Mouse (Mus musculus): ENCODE results near the gene Polr2e.
"Not testable (repeated sequence)": the region's sequence is repeated elsewhere in the genome, so short reads cannot be mapped to it uniquely, and the experiment has no call there.

Polr2e gene

GRCm38 (mm10) chr10:80057683-80058326, 18.2 kb upstream of the Polr2e start:
- in situ Hi-C loops (cut with MboI; ENCODE audit: unreplicated experiment in 2 of 2): loop anchor here in 1 of 2 experiments (5.0 kb wide), 1 partner anchor 71 kb away; the partner anchor contains the start of gene Cnn2

- in situ Hi-C loops (cut with MboI; ENCODE audit: unreplicated experiment in 2 of 2): loop anchor here in 1 of 2 experiments (5.0 kb wide), 1 partner anchor 70 kb away; the partner anchor contains the start of gene Cnn2
Measured at GRCm38 (mm10) chr10:80056976-80057682, 17.5 kb upstream of the Polr2e start.

GRCm38 (mm10) chr10:80056506-80056905, 16.9 kb upstream of the Polr2e start:
- in situ Hi-C loops (cut with MboI; ENCODE audit: unreplicated experiment in 2 of 2): loop anchor here in 1 of 2 experiments (5.0 kb wide), 1 partner anchor 69 kb away; the partner anchor contains the start of gene Cnn2

GRCm38 (mm10) chr10:80055891-80056290, 16.3 kb upstream of the Polr2e start:
- in situ Hi-C loops (cut with MboI; ENCODE audit: unreplicated experiment in 2 of 2): loop anchor here in 1 of 2 experiments (5.0 kb wide), 1 partner anchor 69 kb away; the partner anchor contains the start of gene Cnn2

GRCm38 (mm10) chr10:80055364-80055763, 15.8 kb upstream of the Polr2e start:
- in situ Hi-C loops (cut with MboI; ENCODE audit: unreplicated experiment in 2 of 2): loop anchor here in 1 of 2 experiments (5.0 kb wide), 1 partner anchor 68 kb away; the partner anchor contains the start of gene Cnn2

- in situ Hi-C loops (cut with MboI; ENCODE audit: unreplicated experiment in 2 of 2): loop anchor here in 1 of 2 experiments (5.0 kb wide), 2 partner anchors 57 to 68 kb away; partner anchors contain the start of gene Cnn2
Measured at GRCm38 (mm10) chr10:80054911-80055310, 15.3 kb upstream of the Polr2e start.

GRCm38 (mm10) chr10:80053831-80054815, 14.5 kb upstream of the Polr2e start:
- in situ Hi-C loops (cut with MboI; ENCODE audit: unreplicated experiment in 2 of 2): loop anchor here in 1 of 2 experiments (5.0 kb wide), 1 partner anchor 58 kb away; no protein-coding TSS in a partner anchor

GRCm38 (mm10) chr10:80053259-80053780, 13.7 kb upstream of the Polr2e start:
- in situ Hi-C loops (cut with MboI; ENCODE audit: unreplicated experiment in 2 of 2): loop anchor here in 1 of 2 experiments (5.0 kb wide), 1 partner anchor 59 kb away; no protein-coding TSS in a partner anchor

GRCm38 (mm10) chr10:80052374-80052764, 12.8 kb upstream of the Polr2e start:
- in situ Hi-C loops (cut with MboI; ENCODE audit: unreplicated experiment in 2 of 2): loop anchor here in 1 of 2 experiments (5.0 kb wide), 1 partner anchor 60 kb away; no protein-coding TSS in a partner anchor

- in situ Hi-C loops (cut with MboI; ENCODE audit: unreplicated experiment in 2 of 2): loop anchor here in 1 of 2 experiments (5.0 kb wide), 1 partner anchor 61 kb away; no protein-coding TSS in a partner anchor
Measured at GRCm38 (mm10) chr10:80051618-80052373, 12.2 kb upstream of the Polr2e start.

- in situ Hi-C loops (cut with MboI; ENCODE audit: unreplicated experiment in 2 of 2): loop anchor here in 1 of 2 experiments (5.0 kb wide), 1 partner anchor 61 kb away; no protein-coding TSS in a partner anchor
Measured at GRCm38 (mm10) chr10:80050885-80051617, 11.5 kb upstream of the Polr2e start.

GRCm38 (mm10) chr10:80050244-80050643, 10.6 kb upstream of the Polr2e start:
- in situ Hi-C loops (cut with MboI; ENCODE audit: unreplicated experiment in 2 of 2): loop anchor here in 1 of 2 experiments (5.0 kb wide), 1 partner anchor 62 kb away; no protein-coding TSS in a partner anchor

- in situ Hi-C loops (cut with MboI; ENCODE audit: unreplicated experiment in 2 of 2): no loop called here
Measured at GRCm38 (mm10) chr10:80048834-80049233, 9.2 kb upstream of the Polr2e start.

GRCm38 (mm10) chr10:80048396-80048795, 8.8 kb upstream of the Polr2e start:
- in situ Hi-C loops (cut with MboI; ENCODE audit: unreplicated experiment in 2 of 2): no loop called here

GRCm38 (mm10) chr10:80047041-80047565, 7.5 kb upstream of the Polr2e start, which contains the start of gene Gpx4:
Gpx4 (plus strand) TSS chr10:80047166.
- in situ Hi-C loops (cut with MboI; ENCODE audit: unreplicated experiment in 2 of 2): no loop called here

- in situ Hi-C loops (cut with MboI; ENCODE audit: unreplicated experiment in 2 of 2): no loop called here
Measured at GRCm38 (mm10) chr10:80045766-80046165, 6.2 kb upstream of the Polr2e start.

- in situ Hi-C loops (cut with MboI; ENCODE audit: unreplicated experiment in 2 of 2): not testable (repeated sequence)
Measured at GRCm38 (mm10) chr10:80045364-80045763, 5.8 kb upstream of the Polr2e start.

GRCm38 (mm10) chr10:80044087-80044486, 4.5 kb upstream of the Polr2e start:
- in situ Hi-C loops (cut with MboI; ENCODE audit: unreplicated experiment in 2 of 2): no loop called here

Measured in v-Abl transformed pro-B cells (cell line).